Mouse (Mus musculus) hindbrain, embryonic 16.5 days (tissue): ENCODE measurements around the gene Glis3. TPM values are rescaled to one million over a fixed set of nuclear protein-coding genes. Genes with fewer than 3 reads are reported as not detected.

Source experiments
- ATAC-seq: fragments of 200-750 bp; cut with Nextera tagmentation; 2 replicates; pipeline ENCODE4 v1.8.0; 2017; ENCODE audit warnings: moderate TSS enrichment, moderate library complexity
- H3K27ac ChIP-seq: fragments of 300-500 bp; sonication (generic); 2 replicates; pipeline ENCODE4 v1.5.1; 2014; ENCODE audit warnings: low read depth, mild to moderate bottlenecking, control low read depth, low read length, moderate library complexity
- H3K27me3 ChIP-seq: fragments of 300-500 bp; sonication (generic); replicated peaks from 2 replicates; pipeline ENCODE4 v1.6.1; 2014; ENCODE audit warnings: low read length; ENCODE audit not compliant: control insufficient read depth, insufficient read depth
- H3K36me3 ChIP-seq: fragments of 300-500 bp; sonication (generic); 2 replicates; pipeline ENCODE4 v1.6.1; 2014; ENCODE audit warnings: mild to moderate bottlenecking, low read length, moderate library complexity, mixed read lengths; ENCODE audit not compliant: control insufficient read depth, insufficient read depth
- H3K4me1 ChIP-seq: fragments of 300-500 bp; sonication (generic); 2 replicates; pipeline ENCODE4 v1.6.1; 2014; ENCODE audit warnings: low read depth, low read length; ENCODE audit not compliant: control insufficient read depth, insufficient read depth
- H3K4me2 ChIP-seq: fragments of 300-500 bp; sonication (generic); 2 replicates; pipeline ENCODE4 v1.6.1; 2014; ENCODE audit warnings: mild to moderate bottlenecking, low read length, control low read depth, moderate library complexity
- H3K4me3 ChIP-seq: fragments of 300-500 bp; sonication (generic); 2 replicates; pipeline ENCODE4 v1.5.1; 2014; ENCODE audit warnings: mild to moderate bottlenecking, low read length, control low read depth, moderate library complexity
- H3K9ac ChIP-seq: fragments of 300-500 bp; sonication (generic); 2 replicates; pipeline ENCODE4 v1.6.1; 2014; ENCODE audit warnings: low read depth, mild to moderate bottlenecking, control low read depth, low read length, moderate library complexity
- H3K9me3 ChIP-seq: fragments of 300-500 bp; sonication (generic); 2 replicates; pipeline ENCODE4 v1.6.1; 2014; ENCODE audit warnings: mild to moderate bottlenecking, low read length, moderate library complexity; ENCODE audit not compliant: control insufficient read depth
- WGBS: fragments of 180-500 bp; shearing (Covaris S2); extraction: QIAGEN DNeasy Blood & Tissue Kit; methylation state at CpG from one replicate; pipeline ENCODE4 v1.1.7; 2014; 5-methylcytosine and 5-hydroxymethylcytosine counted together
- polyA plus RNA-seq: library from polyadenylated mRNA; unstranded; fragments of >200 nt; fragmentation: Nextera tagmentation; extraction: Ambion mirVana; gene quantifications from 2 replicates; pipeline ENCODE4 v1.2.1, GENCODE M21; 2015

Glis3 gene
- polyA plus RNA-seq, 1 experiment from 2014 or later: 2.5 TPM

- 69% methylated on average over 9 of the region's 9 CpGs for WGBS
- Histone ChIP-seq H3K4me1 (no peaks in the 10 kb centered on the region), H3K27ac (no peak overlapping the region), H3K9ac (no peak overlapping the region), H3K9me3 (no peaks in the 10 kb centered on the region), H3K36me3 (no peaks in the 10 kb centered on the region), H3K4me3 (no peak overlapping the region), H3K27me3 (no peaks in the 10 kb centered on the region), H3K4me2 (no peak overlapping the region)
- ATAC-seq: no peak
Observed at GRCm38 (mm10) chr19:28422939-28423338, 256.9 kb downstream of the Glis3 start.

- no peaks in the 10 kb centered on the region for H3K27me3 ChIP-seq
- no peak for ATAC-seq
- no peaks in the 10 kb centered on the region for H3K36me3 ChIP-seq
- H3K4me1 ChIP-seq: no peaks in the 10 kb centered on the region
- 86% methylated on average over 5 of the region's 5 CpGs for WGBS
- no peak overlapping the region for H3K4me2 ChIP-seq
- H3K9me3 ChIP-seq: no peaks in the 10 kb centered on the region
- no peak overlapping the region for H3K27ac ChIP-seq
- no peak overlapping the region for H3K4me3 ChIP-seq
- no peak overlapping the region for H3K9ac ChIP-seq
Observed at GRCm38 (mm10) chr19:28416069-28416468, 263.8 kb downstream of the Glis3 start.

GRCm38 (mm10) chr19:28408787-28409186 lies 271.1 kb downstream of the Glis3 start:
- Histone ChIP-seq H3K36me3 (no peaks in the 10 kb centered on the region), H3K9ac (no peak overlapping the region), H3K4me2 (no peak overlapping the region), H3K4me1 (no peaks in the 10 kb centered on the region), H3K9me3 (no peaks in the 10 kb centered on the region), H3K27ac (no peak overlapping the region), H3K4me3 (no peak overlapping the region), H3K27me3 (no peaks in the 10 kb centered on the region)
- ATAC-seq: no peak
- 51% methylated on average over 3 of the region's 3 CpGs for WGBS

- H3K4me1 ChIP-seq: no peaks in the 10 kb centered on the region
- no peaks in the 10 kb centered on the region for H3K36me3 ChIP-seq
- ATAC-seq: no peak
- H3K4me2 ChIP-seq: no peak overlapping the region
- no peak overlapping the region for H3K4me3 ChIP-seq
- H3K9ac ChIP-seq: no peak overlapping the region
- no peak overlapping the region for H3K27ac ChIP-seq
- WGBS: 68% methylated on average over 6 of the region's 6 CpGs
- H3K27me3 ChIP-seq: no peaks in the 10 kb centered on the region
- no peaks in the 10 kb centered on the region for H3K9me3 ChIP-seq
Observed at GRCm38 (mm10) chr19:28402956-28403355, 276.9 kb downstream of the Glis3 start.

GRCm38 (mm10) chr19:28395584-28395861 lies 284.4 kb downstream of the Glis3 start:
- 61% methylated on average over 1 of the region's 1 CpGs for WGBS
- Histone ChIP-seq H3K9me3 (no peaks in the 10 kb centered on the region), H3K4me3 (no peak overlapping the region), H3K36me3 (no peaks in the 10 kb centered on the region), H3K4me1 (no peaks in the 10 kb centered on the region), H3K4me2 (no peak overlapping the region), H3K27me3 (no peaks in the 10 kb centered on the region), H3K9ac (no peak overlapping the region), H3K27ac (no peak overlapping the region)
- peak; percentile 55; the same call in 1 of the 2 replicates for ATAC-seq

- peak; percentile 75 for ATAC-seq
- WGBS: 23% methylated on average over 12 of the region's 12 CpGs
- Histone ChIP-seq H3K4me2 (no peak overlapping the region), H3K4me3 (no peak overlapping the region), H3K36me3 (no peaks in the 10 kb centered on the region), H3K9me3 (no peaks in the 10 kb centered on the region), H3K27ac (no peak overlapping the region), H3K9ac (no peak overlapping the region), H3K4me1 (no peaks in the 10 kb centered on the region), H3K27me3 (no peaks in the 10 kb centered on the region)
Observed at GRCm38 (mm10) chr19:28394826-28395583, 284.9 kb downstream of the Glis3 start.

- Histone ChIP-seq H3K9ac (no peak overlapping the region), H3K9me3 (no peaks in the 10 kb centered on the region), H3K36me3 (no peaks in the 10 kb centered on the region), H3K27ac (no peak overlapping the region), H3K4me3 (no peak overlapping the region), H3K27me3 (no peaks in the 10 kb centered on the region), H3K4me2 (no peak overlapping the region), H3K4me1 (no peaks in the 10 kb centered on the region)
- WGBS: 77% methylated on average over 7 of the region's 7 CpGs
- ATAC-seq: no peak
Observed at GRCm38 (mm10) chr19:28393766-28394165, 286.1 kb downstream of the Glis3 start.

GRCm38 (mm10) chr19:28392838-28393237 lies 287.0 kb downstream of the Glis3 start:
- no peak for ATAC-seq
- H3K36me3 ChIP-seq: no peaks in the 10 kb centered on the region
- WGBS: 88% methylated on average over 3 of the region's 3 CpGs
- no peaks in the 10 kb centered on the region for H3K9me3 ChIP-seq
- H3K4me2 ChIP-seq: no peak overlapping the region
- H3K4me3 ChIP-seq: no peak overlapping the region
- H3K4me1 ChIP-seq: no peaks in the 10 kb centered on the region
- no peaks in the 10 kb centered on the region for H3K27me3 ChIP-seq
- no peak overlapping the region for H3K27ac ChIP-seq
- H3K9ac ChIP-seq: no peak overlapping the region

- Histone ChIP-seq H3K9ac (no peak overlapping the region), H3K36me3 (no peaks in the 10 kb centered on the region), H3K27ac (no peak overlapping the region), H3K27me3 (no peaks in the 10 kb centered on the region), H3K9me3 (no peaks in the 10 kb centered on the region), H3K4me1 (no peaks in the 10 kb centered on the region), H3K4me2 (no peak overlapping the region), H3K4me3 (no peak overlapping the region)
- ATAC-seq: no peak
- WGBS: 75% methylated on average over 4 of the region's 4 CpGs
Observed at GRCm38 (mm10) chr19:28390920-28391319, 289.0 kb downstream of the Glis3 start.

GRCm38 (mm10) chr19:28389146-28389545 lies 290.7 kb downstream of the Glis3 start:
- no peaks in the 10 kb centered on the region for H3K36me3 ChIP-seq
- ATAC-seq: no peak
- H3K4me2 ChIP-seq: no peak overlapping the region
- no peak overlapping the region for H3K4me3 ChIP-seq
- H3K27me3 ChIP-seq: no peaks in the 10 kb centered on the region
- H3K27ac ChIP-seq: no peak overlapping the region
- WGBS: 70% methylated on average over 5 of the region's 5 CpGs
- no peaks in the 10 kb centered on the region for H3K4me1 ChIP-seq
- H3K9me3 ChIP-seq: no peaks in the 10 kb centered on the region
- no peak overlapping the region for H3K9ac ChIP-seq
